Mouse (Mus musculus): Measurements from ENCODE around the gene Rasgef1b.
A peak's percentile ranks its signal among the peaks of the same experiment; 100 is the strongest.

Gene Rasgef1b

GRCm38 (mm10) chr5:99541999-99542765 lies 186.7 kb downstream of the Rasgef1b start:
- DNase-seq (ENCODE audit: low read depth, low spot score), result no peak

- DNase-seq (ENCODE audit: low read depth, low spot score), result no peak
Observed at GRCm38 (mm10) chr5:99541321-99541895, 187.5 kb downstream of the Rasgef1b start.

GRCm38 (mm10) chr5:99533416-99533815 lies 195.4 kb downstream of the Rasgef1b start:
- no peak for DNase-seq (ENCODE audit: low read depth, low spot score)

- DNase-seq (ENCODE audit: low read depth, low spot score), result no peak
Observed at GRCm38 (mm10) chr5:99526797-99527201, 202.1 kb downstream of the Rasgef1b start.

- DNase-seq (ENCODE audit: low read depth, low spot score), result no peak
Observed at GRCm38 (mm10) chr5:99525649-99526048, 203.2 kb downstream of the Rasgef1b start.

- DNase-seq (ENCODE audit: low read depth, low spot score), result peak; percentile 14
Observed at GRCm38 (mm10) chr5:99522571-99523269, 206.1 kb downstream of the Rasgef1b start.

GRCm38 (mm10) chr5:99521411-99521810 lies 207.5 kb downstream of the Rasgef1b start:
- no peak for DNase-seq (ENCODE audit: low read depth, low spot score)

GRCm38 (mm10) chr5:99519556-99519955 lies 209.3 kb downstream of the Rasgef1b start:
- no peak for DNase-seq (ENCODE audit: low read depth, low spot score)

GRCm38 (mm10) chr5:99519023-99519422 lies 209.8 kb downstream of the Rasgef1b start:
- DNase-seq (ENCODE audit: low read depth, low spot score), result no peak

GRCm38 (mm10) chr5:99516207-99516606 lies 212.7 kb downstream of the Rasgef1b start:
- DNase-seq (ENCODE audit: low read depth, low spot score), result no peak

GRCm38 (mm10) chr5:99515764-99516163 lies 213.1 kb downstream of the Rasgef1b start:
- no peak for DNase-seq (ENCODE audit: low read depth, low spot score)

- no peak for DNase-seq (ENCODE audit: low read depth, low spot score)
Observed at GRCm38 (mm10) chr5:99513209-99513880, 215.5 kb downstream of the Rasgef1b start.

GRCm38 (mm10) chr5:99511081-99511480 lies 217.8 kb downstream of the Rasgef1b start:
- no peak for DNase-seq (ENCODE audit: low read depth, low spot score)

GRCm38 (mm10) chr5:99506109-99506508 lies 222.8 kb downstream of the Rasgef1b start:
- no peak for DNase-seq (ENCODE audit: low read depth, low spot score)

GRCm38 (mm10) chr5:99504349-99504830 lies 224.5 kb downstream of the Rasgef1b start:
- DNase-seq (ENCODE audit: low read depth, low spot score), result no peak

GRCm38 (mm10) chr5:99502681-99503080 lies 226.2 kb downstream of the Rasgef1b start:
- no peak for DNase-seq (ENCODE audit: low read depth, low spot score)

GRCm38 (mm10) chr5:99499404-99500089 lies 229.3 kb downstream of the Rasgef1b start:
- no peak for DNase-seq (ENCODE audit: low read depth, low spot score)

GRCm38 (mm10) chr5:99497856-99498255 lies 231.0 kb downstream of the Rasgef1b start:
- no peak for DNase-seq (ENCODE audit: low read depth, low spot score)

- DNase-seq (ENCODE audit: low read depth, low spot score), result no peak
Observed at GRCm38 (mm10) chr5:99496931-99497782, 231.7 kb downstream of the Rasgef1b start.

GRCm38 (mm10) chr5:99496157-99496453 lies 232.8 kb downstream of the Rasgef1b start:
- DNase-seq (ENCODE audit: low read depth, low spot score), result no peak
